In the genomic region with DNA sequence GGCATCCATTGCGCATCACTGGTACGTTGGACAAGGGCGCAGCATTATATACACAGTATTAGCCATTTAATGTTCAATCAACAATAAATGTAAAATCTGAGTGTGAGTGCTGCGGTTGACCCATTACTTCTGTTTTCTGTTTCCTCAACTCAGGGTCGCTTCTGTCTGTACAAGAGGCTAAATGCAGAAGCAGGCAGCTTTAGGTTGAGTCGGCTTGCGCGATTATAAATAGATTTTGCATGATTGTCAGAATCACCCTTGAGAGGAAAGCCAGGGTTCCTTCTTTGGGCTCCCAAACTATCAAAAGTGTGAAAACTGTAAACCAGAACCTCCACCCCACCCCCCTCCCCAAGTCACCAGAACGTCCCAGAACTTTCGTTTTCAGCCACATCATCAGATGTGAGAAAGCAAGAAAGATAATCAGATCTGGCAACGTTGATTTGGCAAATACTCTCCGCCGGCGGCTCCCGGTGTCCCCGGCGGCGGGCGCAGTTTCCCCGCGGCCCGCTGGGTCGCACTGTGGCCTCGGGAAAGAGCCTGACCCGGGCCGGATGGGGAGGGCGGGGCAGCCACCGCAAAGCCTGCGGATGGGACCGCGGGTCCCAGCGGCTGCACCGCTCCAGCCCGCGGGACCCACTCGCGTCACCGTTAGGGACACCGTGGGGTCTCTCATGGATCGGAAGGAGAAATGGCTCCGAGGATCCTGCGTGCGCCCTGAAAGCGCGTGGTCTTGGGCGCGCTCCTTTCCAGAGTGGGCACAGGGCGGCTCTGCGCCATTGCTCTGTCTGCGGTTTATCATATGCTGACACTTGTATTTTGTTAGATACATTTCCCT, we compare ENCODE assay signal across 8 mouse cellular contexts. TPM values are rescaled to one million over a fixed set of nuclear protein-coding genes. Genes with fewer than 3 reads are reported as not detected.
DNase-seq lines count a peak whose midpoint lies in the region; ATAC-seq and TF ChIP-seq lines count a peak whose summit lies in the region.

No protein-coding gene starts in this region.

- H3K27ac ChIP-seq in bone marrow macrophage, adult 2 months (ENCODE audit: insufficient read depth, low read depth, low read length): peak overlapping the region; percentile 98
- no peak overlapping the region for H3K27ac ChIP-seq in hindbrain, embryonic 11.5 days (ENCODE audit: low read depth, low read length)

- H3K4me1 ChIP-seq in G1E (ENCODE audit: insufficient read depth, low read depth, low read length): peaks cover 4% of the 10 kb centered on the region; the same call in 1 of the 2 replicates
- peaks cover 29% of the 10 kb centered on the region for H3K4me1 ChIP-seq in bone marrow macrophage, adult 2 months (ENCODE audit: control insufficient read depth, insufficient read depth, low read length)
- H3K4me1 ChIP-seq in hindbrain, embryonic 11.5 days (replicated peaks; ENCODE audit: control insufficient read depth, insufficient read depth, low read length): no peaks in the 10 kb centered on the region

- no peaks in the 10 kb centered on the region for H3K36me3 ChIP-seq in G1E (replicated peaks)
- H3K36me3 ChIP-seq in hindbrain, embryonic 11.5 days (ENCODE audit: control insufficient read depth, insufficient read depth, low read length): no peaks in the 10 kb centered on the region

- H3K27me3 ChIP-seq in G1E (ENCODE audit: insufficient read depth, low read length): peaks cover 16% of the 10 kb centered on the region
- H3K27me3 ChIP-seq in hindbrain, embryonic 11.5 days (ENCODE audit: control insufficient read depth, insufficient read depth, low read length): no peaks in the 10 kb centered on the region

- no peak for ATAC-seq in G1E (ENCODE audit: extremely low read depth, insufficient number of reproducible peaks, low FRiP score, poor library complexity, severe bottlenecking)
- ATAC-seq in hindbrain, embryonic 11.5 days (ENCODE audit: low FRiP score): peak; percentile 76

- WGBS in hindbrain, embryonic 11.5 days: 13% methylated on average over 50 of the region's 50 CpGs

- TF ChIP-seq POLR2A in bone marrow macrophage, adult 2 months (IDR thresholded peaks at IDR 0.05; ENCODE audit: borderline replicate concordance, low read depth, low read length): no peak

- DNase-seq in G1E (ENCODE audit: low spot score): no peak
- peak; percentile 14 to 28 for DNase-seq in frontal cortex, postnatal 14 days (ENCODE audit: low spot score in 2 of 2)
- peak; percentile 83 for DNase-seq in hindbrain, embryonic 11.5 days (ENCODE audit: low spot score)
- DNase-seq in layer of hippocampus, postnatal 25 days (ENCODE audit: extremely low spot score in 1 of 2, low spot score in 1 of 2): peak; percentile 51 to 53
- peak; percentile 21 for DNase-seq in lung, postnatal 25 days (ENCODE audit: low spot score)
- DNase-seq in retina, postnatal 1 day: peak; percentile 77
- peak; percentile 66 for DNase-seq in urinary bladder, postnatal 25 days (ENCODE audit: low spot score)

- peak overlapping the region; percentile 62 for H3K9ac ChIP-seq in hindbrain, embryonic 11.5 days (ENCODE audit: low read depth, low read length)

- peak overlapping the region; percentile 11; the same call in 1 of the 2 replicates for H3K4me3 ChIP-seq in G1E (ENCODE audit: low read depth, low read length)
- peak overlapping the region; percentile 79 for H3K4me3 ChIP-seq in bone marrow macrophage, adult 2 months (ENCODE audit: insufficient read depth, low read length)
- H3K4me3 ChIP-seq in hindbrain, embryonic 11.5 days (ENCODE audit: low read depth, low read length): peak overlapping the region; percentile 46

- H3K9me3 ChIP-seq in G1E (replicated peaks): no peaks in the 10 kb centered on the region
- no peaks in the 10 kb centered on the region for H3K9me3 ChIP-seq in hindbrain, embryonic 11.5 days (ENCODE audit: control insufficient read depth, low read length)

- H3K4me2 ChIP-seq in hindbrain, embryonic 11.5 days (replicated peaks; ENCODE audit: low read depth, low read length): peak overlapping the region; percentile 72

- TF ChIP-seq CTCF in G1E (IDR thresholded peaks at IDR 0.05; ENCODE audit: low read depth, low read length): no peak
- TF ChIP-seq CTCF in bone marrow macrophage, adult 2 months (IDR thresholded peaks at IDR 0.05; ENCODE audit: low read depth, low read length): peak; percentile 66

RNA-seq across cellular contexts. Expression of a gene that starts 34.3 kb away (rescaled TPM):
- total RNA-seq in G1E (2014; fragmentation: Nextera tagmentation) (not detected in 2 replicates), G1E (2017) (not detected in 2 replicates)
- not detected in 2 replicates for polyA plus RNA-seq in G1E (2012)
- not detected in 2 replicates for polyA plus RNA-seq in bone marrow macrophage, adult 2 months (2012; ENCODE audit: insufficient read depth, insufficient read length, missing spikeins)
- polyA plus RNA-seq in hindbrain, embryonic 11.5 days (2014; fragmentation: Nextera tagmentation; extraction: Ambion mirVana): 1.9 and 2.2 TPM in 2 replicates
- 1 to 10 TPM; 5.7 to 6.0 TPM for total RNA-seq in layer of hippocampus, postnatal 25 days (2021)

RNA-seq across cellular contexts. Expression of a gene that starts 52.9 kb away (rescaled TPM):
- 2.8 and 3.0 TPM in 2 replicates for total RNA-seq in G1E (2014; fragmentation: Nextera tagmentation)
- total RNA-seq in G1E (2017): 0.41 and 0.98 TPM in 2 replicates
- 2.4 and 3.4 TPM in 2 replicates for polyA plus RNA-seq in G1E (2012)
- polyA plus RNA-seq in bone marrow macrophage, adult 2 months (2012; ENCODE audit: insufficient read depth, insufficient read length, missing spikeins): not detected in 2 replicates
- polyA plus RNA-seq in hindbrain, embryonic 11.5 days (2014; fragmentation: Nextera tagmentation; extraction: Ambion mirVana): 1.6 and 2.1 TPM in 2 replicates
- total RNA-seq in layer of hippocampus, postnatal 25 days (2021): 10 to 100 TPM; 13.6 to 19.3 TPM

Comparison
In these comparisons a context has a peak if more than half of its experiments do, and no peak if none do; other contexts are left out.
1. H3K4me3 ChIP-seq: peak in every context shown above with its lines; median percentile 79 in bone marrow macrophage, adult 2 months; 46 in hindbrain, embryonic 11.5 days; 11 in G1E.